Mouse (Mus musculus) MEL (cell line): ENCODE measurements at regions not wholly inside any gene's neighbourhood (a gene's known extent, or its start where the extent isn't known, plus 50 kb on each side); places are given as distances from the start of the nearest gene placed in this dataset.

Source experiments
- DNase-seq: peaks from one replicate; pipeline ENCODE4 v3.0.0; 2011; ENCODE audit warnings: low read depth, low spot score
- H3K27ac ChIP-seq: 2 replicates; pipeline ENCODE4 v1.5.1; 2012; ENCODE audit warnings: low read depth, mild to moderate bottlenecking, control low read depth, low read length, moderate library complexity; ENCODE audit not compliant: control insufficient read depth
- H3K27me3 ChIP-seq, 2 experiments: fragments of 150-350 bp in 1 of 2; sonication (generic) in 1 of 2; 2 replicates each; pipeline ENCODE4 v1.6.1; 2012; ENCODE audit warnings: low read length in 2 of 2, mild to moderate bottlenecking in 2 of 2, improper control_type of control experiment in 1 of 2, moderate library complexity in 1 of 2; ENCODE audit not compliant: insufficient read depth in 2 of 2, control insufficient read depth in 1 of 2
- H3K36me3 ChIP-seq, 2 experiments: 2 replicates each; pipeline ENCODE4 v1.6.1; 2012 to 2014; ENCODE audit warnings: low read length in 2 of 2, improper control_type of control experiment in 1 of 2, inconsistent platforms in 1 of 2, mild to moderate bottlenecking in 1 of 2; ENCODE audit not compliant: insufficient read depth in 2 of 2, control insufficient read depth in 1 of 2
- H3K4me1 ChIP-seq, 2 experiments: fragments of 150-350 bp in 1 of 2; sonication (generic) in 1 of 2; 2 replicates each; pipeline ENCODE4 v1.6.1; 2012; ENCODE audit warnings: low read length in 2 of 2, improper control_type of control experiment in 1 of 2, mild to moderate bottlenecking in 1 of 2; ENCODE audit not compliant: insufficient read depth in 2 of 2, control insufficient read depth in 1 of 2
- H3K4me3 ChIP-seq, 2 experiments: fragments of 150-350 bp in 1 of 2; sonication (generic) in 1 of 2; 2 replicates each; pipeline ENCODE4 v1.5.1; 2012; ENCODE audit warnings: low read depth in 2 of 2, low read length in 2 of 2, mild to moderate bottlenecking in 2 of 2, moderate library complexity in 2 of 2, control low read depth in 1 of 2, improper control_type of control experiment in 1 of 2; ENCODE audit not compliant: control insufficient read depth in 1 of 2, insufficient read depth in 1 of 2
- H3K79me2 ChIP-seq: 2 replicates; pipeline ENCODE4 v1.6.1; 2012; ENCODE audit warnings: mild to moderate bottlenecking, low read length, moderate library complexity; ENCODE audit not compliant: control insufficient read depth, poor library complexity, insufficient read depth
- H3K9ac ChIP-seq: 2 replicates; pipeline ENCODE4 v1.6.1; 2012; ENCODE audit warnings: low read depth, mild to moderate bottlenecking, control low read depth, low read length, moderate library complexity; ENCODE audit not compliant: control insufficient read depth, poor library complexity, severe bottlenecking
- H3K9me3 ChIP-seq: fragments of 150-350 bp; sonication (generic); replicated peaks from 2 replicates; pipeline ENCODE4 v1.6.1; 2012; ENCODE audit warnings: mild to moderate bottlenecking, low read length, improper control_type of control experiment, moderate library complexity; ENCODE audit not compliant: insufficient read depth
- BHLHE40 ChIP-seq: IDR thresholded peaks from 2 replicates; pipeline ENCODE4 v1.6.1; 2012; ENCODE audit warnings: low read depth, mild to moderate bottlenecking, inconsistent platforms, low read length, improper control_type of control experiment, borderline replicate concordance
- CHD1 ChIP-seq: IDR thresholded peaks from 2 replicates; pipeline ENCODE4 v1.6.1; 2012; ENCODE audit warnings: low read depth, mild to moderate bottlenecking, inconsistent platforms, low read length, improper control_type of control experiment
- CHD2 ChIP-seq: IDR thresholded peaks from 2 replicates; pipeline ENCODE4 v1.6.1; 2011; ENCODE audit warnings: low read length, improper control_type of control experiment
- CTCF ChIP-seq, 3 experiments: IDR thresholded peaks in 2 of 3; conservative IDR thresholded peaks in 1 of 3; 2 replicates each; pipeline ENCODE4 v1.5.1; 2011 to 2012; ENCODE audit warnings: low read length in 3 of 3, low read depth in 2 of 3, mild to moderate bottlenecking in 2 of 3, improper control_type of control experiment in 1 of 3, inconsistent platforms in 1 of 3, mixed read lengths in 1 of 3, moderate library complexity in 1 of 3; ENCODE audit not compliant: control insufficient read depth in 1 of 3, insufficient read depth in 1 of 3, poor library complexity in 1 of 3, severe bottlenecking in 1 of 3
- EP300 ChIP-seq, 2 experiments: IDR thresholded peaks; 2 replicates each; pipeline ENCODE4 v1.6.1; 2011; ENCODE audit warnings: improper control_type of control experiment in 2 of 2, low read length in 2 of 2, low read depth in 1 of 2, mild to moderate bottlenecking in 1 of 2
- ETS1 ChIP-seq: IDR thresholded peaks from 2 replicates; pipeline ENCODE4 v1.6.1; 2012; ENCODE audit warnings: low read depth, mild to moderate bottlenecking, inconsistent platforms, low read length, improper control_type of control experiment, moderate library complexity
- GABPA ChIP-seq: IDR thresholded peaks from 2 replicates; pipeline ENCODE4 v1.6.1; 2012; ENCODE audit warnings: low read depth, mild to moderate bottlenecking, inconsistent platforms, low read length, improper control_type of control experiment, moderate library complexity
- HCFC1 ChIP-seq: IDR thresholded peaks from 2 replicates; pipeline ENCODE4 v1.6.1; 2012; ENCODE audit warnings: low read depth, mild to moderate bottlenecking, inconsistent platforms, low read length, improper control_type of control experiment, moderate library complexity
- JUND ChIP-seq: IDR thresholded peaks from 2 replicates; pipeline ENCODE4 v1.6.1; 2011; ENCODE audit warnings: low read depth, mild to moderate bottlenecking, improper control_type of control experiment, low read length
- MAFK ChIP-seq: IDR thresholded peaks from 2 replicates; pipeline ENCODE4 v1.6.1; 2011; ENCODE audit warnings: low read depth, mild to moderate bottlenecking, low read length, improper control_type of control experiment, borderline replicate concordance
- MAX ChIP-seq: IDR thresholded peaks from 2 replicates; pipeline ENCODE4 v1.6.1; 2011; ENCODE audit warnings: low read length, improper control_type of control experiment
- MYC ChIP-seq: IDR thresholded peaks from 2 replicates; pipeline ENCODE4 v1.6.1; 2011; ENCODE audit warnings: low read depth, mild to moderate bottlenecking, low read length, improper control_type of control experiment, moderate library complexity
- NELFE ChIP-seq: IDR thresholded peaks from 2 replicates; pipeline ENCODE4 v1.6.1; 2011; ENCODE audit warnings: low read depth, low read length, improper control_type of control experiment
- POLR2A ChIP-seq, 2 experiments: IDR thresholded peaks; 2 replicates each; pipeline ENCODE4 v1.6.1; 2011 to 2012; ENCODE audit warnings: low read length in 2 of 2, mild to moderate bottlenecking in 2 of 2, control low read depth in 1 of 2, improper control_type of control experiment in 1 of 2, low read depth in 1 of 2, moderate library complexity in 1 of 2; ENCODE audit not compliant: control insufficient read depth in 1 of 2, insufficient read depth in 1 of 2, poor library complexity in 1 of 2
- RCOR1 ChIP-seq: IDR thresholded peaks from 2 replicates; pipeline ENCODE4 v1.6.1; 2012; ENCODE audit warnings: low read depth, mild to moderate bottlenecking, inconsistent platforms, low read length, improper control_type of control experiment
- SMC3 ChIP-seq: IDR thresholded peaks from 2 replicates; pipeline ENCODE4 v1.6.1; 2011; ENCODE audit warnings: low read depth, low read length, improper control_type of control experiment
- TAL1 ChIP-seq: IDR thresholded peaks from 2 replicates; pipeline ENCODE4 v1.6.1; 2012; ENCODE audit warnings: mild to moderate bottlenecking, inconsistent platforms, low read length, moderate library complexity, mixed read lengths
- TBP ChIP-seq: IDR thresholded peaks from 2 replicates; pipeline ENCODE4 v1.8.0; 2011; ENCODE audit warnings: low read depth, low read length, improper control_type of control experiment
- TCF12 ChIP-seq: IDR thresholded peaks from 2 replicates; pipeline ENCODE4 v1.6.1; 2014; ENCODE audit warnings: low read depth, mild to moderate bottlenecking, inconsistent platforms, low read length, improper control_type of control experiment, moderate library complexity
- UBTF ChIP-seq: IDR thresholded peaks from 2 replicates; pipeline ENCODE4 v1.6.1; 2012; ENCODE audit warnings: low read depth, mild to moderate bottlenecking, inconsistent platforms, low read length, improper control_type of control experiment, moderate library complexity, borderline replicate concordance; ENCODE audit not compliant: insufficient read depth
- USF2 ChIP-seq, 2 experiments: IDR thresholded peaks; 2 replicates each; pipeline ENCODE4 v1.6.1; 2011 to 2012; ENCODE audit warnings: improper control_type of control experiment in 2 of 2, low read length in 2 of 2, borderline replicate concordance in 1 of 2, inconsistent platforms in 1 of 2, low read depth in 1 of 2, mild to moderate bottlenecking in 1 of 2; ENCODE audit not compliant: insufficient read depth in 1 of 2
- ZC3H11A ChIP-seq: IDR thresholded peaks from 2 replicates; pipeline ENCODE4 v1.6.1; 2012; ENCODE audit warnings: low read depth, mild to moderate bottlenecking, inconsistent platforms, low read length, improper control_type of control experiment
- ZKSCAN1 ChIP-seq: IDR thresholded peaks from 2 replicates; pipeline ENCODE4 v1.6.1; 2012; ENCODE audit warnings: low read depth, mild to moderate bottlenecking, inconsistent platforms, low read length, improper control_type of control experiment, moderate library complexity
- ZMIZ1 ChIP-seq: IDR thresholded peaks from 2 replicates; pipeline ENCODE4 v1.6.1; 2012; ENCODE audit warnings: low read depth, mild to moderate bottlenecking, inconsistent platforms, low read length, improper control_type of control experiment, moderate library complexity
- ZNF384 ChIP-seq: IDR thresholded peaks from 2 replicates; pipeline ENCODE4 v1.6.1; 2012; ENCODE audit warnings: low read depth, mild to moderate bottlenecking, inconsistent platforms, low read length, improper control_type of control experiment

GRCm38 (mm10) chr17:79472106-79472995 is 117.5 kb upstream of the Cdc42ep3 start:
- no peak for DNase-seq
- Histone ChIP-seq H3K36me3 (no peaks in the 10 kb centered on the region), H3K27ac (no peak overlapping the region), H3K4me3 (no peak overlapping the region), H3K4me1 (no peaks in the 10 kb centered on the region), H3K27me3 (no peaks in the 10 kb centered on the region), H3K9me3 (no peaks in the 10 kb centered on the region), H3K79me2 (no peaks in the 10 kb centered on the region), H3K9ac (no peak overlapping the region)
- TF ChIP-seq MAX (no peak), TBP (no peak), GABPA (no peak), ZMIZ1 (no peak), CHD1 (no peak), CHD2 (no peak), BHLHE40 (no peak), TCF12 (no peak), CTCF (IDR thresholded peaks at IDR 0.05 in 2 of 3, conservative IDR thresholded peaks at IDR 0.05 in 1 of 3; ENCODE audit: control insufficient read depth in 1 of 3, insufficient read depth in 1 of 3, low read depth in 2 of 3, low read length in 3 of 3, poor library complexity in 1 of 3, severe bottlenecking in 1 of 3) (no peak), ZNF384 (no peak), SMC3 (no peak), POLR2A (IDR thresholded peaks at IDR 0.05; ENCODE audit: control insufficient read depth in 1 of 2, insufficient read depth in 1 of 2, low read depth in 1 of 2, low read length in 2 of 2, poor library complexity in 1 of 2) (no peak), JUND (no peak), MAFK (no peak), EP300 (IDR thresholded peaks at IDR 0.05; ENCODE audit: low read depth in 1 of 2, low read length in 2 of 2) (no peak), ETS1 (no peak)

- Histone ChIP-seq H3K27ac (no peak overlapping the region), H3K79me2 (no peaks in the 10 kb centered on the region), H3K9me3 (no peaks in the 10 kb centered on the region), H3K9ac (no peak overlapping the region), H3K4me3 (no peak overlapping the region), H3K4me1 (no peaks in the 10 kb centered on the region), H3K27me3 (no peaks in the 10 kb centered on the region), H3K36me3 (no peaks in the 10 kb centered on the region)
- TF ChIP-seq NELFE (no peak), JUND (no peak), CHD1 (no peak), MYC (no peak), ETS1 (no peak), RCOR1 (no peak), HCFC1 (no peak), USF2 (IDR thresholded peaks at IDR 0.05; ENCODE audit: borderline replicate concordance in 1 of 2, insufficient read depth in 1 of 2, low read depth in 1 of 2, low read length in 2 of 2) (no peak), GABPA (no peak), ZKSCAN1 (no peak), TAL1 (no peak), ZC3H11A (no peak), UBTF (no peak), POLR2A (IDR thresholded peaks at IDR 0.05; ENCODE audit: control insufficient read depth in 1 of 2, insufficient read depth in 1 of 2, low read depth in 1 of 2, low read length in 2 of 2, poor library complexity in 1 of 2) (no peak)
- no peak for DNase-seq
Measured at GRCm38 (mm10) chr17:79476671-79477070, 121.8 kb upstream of the Cdc42ep3 start.
